Mouse (Mus musculus) cerebellum, adult 11 months (tissue): Measurements from ENCODE around the gene Nme3.

Experiments
- DNase-seq: peaks from one replicate; pipeline ENCODE4 v3.0.0; 2022

Gene Nme3

GRCm38 (mm10) chr17:24881738-24882440, 14.4 kb upstream of the Nme3 start:
- no peak for DNase-seq

GRCm38 (mm10) chr17:24884391-24884790, 11.9 kb upstream of the Nme3 start:
- DNase-seq: no peak

- DNase-seq: no peak
Measured at GRCm38 (mm10) chr17:24885356-24886133, 10.8 kb upstream of the Nme3 start.

- DNase-seq: peak; percentile 97
Measured at GRCm38 (mm10) chr17:24886134-24886931, 10.0 kb upstream of the Nme3 start, which contains the start of the genes Nubp2 and Spsb3. Gene Nubp2 (minus strand): TSS chr17:24886349. Gene Spsb3 (plus strand): TSS chr17:24886643.

- no peak for DNase-seq
Measured at GRCm38 (mm10) chr17:24886932-24887271, 9.4 kb upstream of the Nme3 start.

GRCm38 (mm10) chr17:24887291-24888080, 8.8 kb upstream of the Nme3 start:
- no peak for DNase-seq

GRCm38 (mm10) chr17:24888862-24889261, 7.4 kb upstream of the Nme3 start:
- no peak for DNase-seq

GRCm38 (mm10) chr17:24890151-24891092, 5.9 kb upstream of the Nme3 start:
- DNase-seq: no peak

- DNase-seq: peak; percentile 69
Measured at GRCm38 (mm10) chr17:24891321-24891720, 5.0 kb upstream of the Nme3 start.

GRCm38 (mm10) chr17:24892785-24893184, 3.5 kb upstream of the Nme3 start:
- DNase-seq: no peak

- no peak for DNase-seq
Measured at GRCm38 (mm10) chr17:24893276-24893675, 3.0 kb upstream of the Nme3 start.

GRCm38 (mm10) chr17:24894061-24894994, 2.0 kb upstream of the Nme3 start:
- DNase-seq: no peak

GRCm38 (mm10) chr17:24894995-24895547, 1.2 kb upstream of the Nme3 start, which contains the start of the genes Eme2 and Mrps34:
Gene Eme2 (minus strand): TSS chr17:24895087.
Gene Mrps34 (plus strand): TSS chr17:24895116.
- DNase-seq: peak; percentile 75

- DNase-seq: no peak
Measured at GRCm38 (mm10) chr17:24895571-24896240, 594 bp upstream of the Nme3 start.

- no peak for DNase-seq
Measured at GRCm38 (mm10) chr17:24896993-24897269, 631 bp downstream of the Nme3 start.

GRCm38 (mm10) chr17:24897600-24897999, 1.3 kb downstream of the Nme3 start:
- DNase-seq: no peak

GRCm38 (mm10) chr17:24898041-24898854, 1.9 kb downstream of the Nme3 start:
- DNase-seq: no peak

GRCm38 (mm10) chr17:24899153-24899552, 2.9 kb downstream of the Nme3 start:
- no peak for DNase-seq

- DNase-seq: no peak
Measured at GRCm38 (mm10) chr17:24900014-24900413, 3.7 kb downstream of the Nme3 start.
